Mouse (Mus musculus) layer of hippocampus, adult 6 months (tissue): ENCODE results near the gene Tmem87a. TPM values are rescaled to one million over a fixed set of nuclear protein-coding genes. Genes with fewer than 3 reads are reported as not detected.

ENCODE experiments used
- long read RNA-seq, 2 experiments: library from polyadenylated mRNA; unstranded; transcript quantifications; one replicate each; pipeline ENCODE4 v2.0.0; 2019 to 2020
- polyA plus RNA-seq: library from polyadenylated mRNA; unstranded; fragments of <200 nt; fragmentation: Nextera tagmentation; gene quantifications from 2 replicates; pipeline ENCODE4 v1.2.3, GENCODE M21; 2021

Gene Tmem87a
- 2.5 and 4.1 TPM in 2 replicates for polyA plus RNA-seq
- long read RNA-seq, experiment 1, partial matches to known transcripts, result 1 of 3 reads
- long read RNA-seq, experiment 1, other reads (novel, unspliced or antisense), result 0 of 3 reads
- long read RNA-seq, experiment 2, transcript Tmem87a-201 (20 exons, 2,874 nt), result major isoform, 7 of 10 reads
- long read RNA-seq, experiment 2, partial matches to known transcripts, result 2 of 10 reads
- long read RNA-seq, experiment 2, other reads (novel, unspliced or antisense), result 1 of 10 reads

DNA sequence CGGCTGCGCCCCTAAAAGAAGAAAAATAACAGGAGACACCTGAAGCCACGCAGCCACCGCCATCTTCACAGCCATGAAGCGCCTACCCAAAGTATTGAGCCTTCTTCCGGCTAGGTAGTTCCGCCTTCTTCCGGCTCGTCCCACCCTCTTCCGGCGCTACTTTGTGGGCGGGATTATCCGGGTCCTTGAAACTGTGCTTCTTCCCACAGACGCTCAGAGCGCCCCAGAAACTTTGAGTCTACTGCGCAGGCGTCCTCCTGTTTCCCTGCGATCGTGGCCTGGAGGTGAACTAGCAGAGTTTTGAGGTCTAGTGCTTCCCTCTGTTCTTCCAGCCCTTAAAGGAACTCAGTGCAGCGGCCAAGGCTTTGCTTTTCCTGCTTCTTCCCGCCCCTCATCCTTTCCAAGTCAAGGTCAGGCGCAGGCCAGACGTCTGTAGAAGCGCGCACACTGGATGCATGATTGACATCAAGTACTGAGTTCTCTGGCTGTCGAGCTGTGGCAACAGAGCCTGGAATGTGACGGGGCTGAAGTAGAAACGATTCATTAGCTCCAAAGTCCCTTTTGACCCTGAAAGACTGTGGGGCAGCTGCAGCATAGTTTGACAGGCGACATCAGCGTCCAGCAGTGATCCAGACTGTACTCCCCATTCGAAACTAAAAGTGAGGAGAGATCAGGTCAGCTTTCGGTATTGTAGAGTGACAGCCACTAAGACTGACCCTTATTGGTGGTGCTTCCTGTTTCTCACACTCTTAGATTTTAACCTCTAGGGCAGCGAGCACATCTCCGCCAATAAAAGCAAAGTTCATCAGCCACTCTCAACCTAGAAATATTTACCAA is at the start of gene Tmem87a:
Tmem87a (minus strand) TSS at position 128 of the 837 bp plus-strand sequence.

DNA sequence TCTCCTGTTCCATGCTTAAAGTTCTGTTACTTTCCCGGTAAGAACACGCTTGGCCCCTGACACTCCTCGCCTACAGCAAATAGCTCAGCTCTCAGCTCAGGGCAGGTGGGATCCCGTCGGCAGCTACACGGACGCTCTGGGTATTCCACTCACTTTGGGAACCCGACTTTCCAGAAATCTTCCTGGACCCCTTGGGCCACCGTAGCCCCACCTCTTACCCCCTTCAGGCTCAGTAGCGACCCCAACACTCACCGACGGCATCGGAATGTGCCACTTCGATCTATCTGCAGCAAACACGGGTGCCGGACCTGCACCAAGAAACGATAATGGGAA is 294 bp downstream of the Tmem87a start, which contains the start of gene Ganc:
Ganc (plus strand) TSS at position 244 of the 333 bp plus-strand sequence.

DNA sequence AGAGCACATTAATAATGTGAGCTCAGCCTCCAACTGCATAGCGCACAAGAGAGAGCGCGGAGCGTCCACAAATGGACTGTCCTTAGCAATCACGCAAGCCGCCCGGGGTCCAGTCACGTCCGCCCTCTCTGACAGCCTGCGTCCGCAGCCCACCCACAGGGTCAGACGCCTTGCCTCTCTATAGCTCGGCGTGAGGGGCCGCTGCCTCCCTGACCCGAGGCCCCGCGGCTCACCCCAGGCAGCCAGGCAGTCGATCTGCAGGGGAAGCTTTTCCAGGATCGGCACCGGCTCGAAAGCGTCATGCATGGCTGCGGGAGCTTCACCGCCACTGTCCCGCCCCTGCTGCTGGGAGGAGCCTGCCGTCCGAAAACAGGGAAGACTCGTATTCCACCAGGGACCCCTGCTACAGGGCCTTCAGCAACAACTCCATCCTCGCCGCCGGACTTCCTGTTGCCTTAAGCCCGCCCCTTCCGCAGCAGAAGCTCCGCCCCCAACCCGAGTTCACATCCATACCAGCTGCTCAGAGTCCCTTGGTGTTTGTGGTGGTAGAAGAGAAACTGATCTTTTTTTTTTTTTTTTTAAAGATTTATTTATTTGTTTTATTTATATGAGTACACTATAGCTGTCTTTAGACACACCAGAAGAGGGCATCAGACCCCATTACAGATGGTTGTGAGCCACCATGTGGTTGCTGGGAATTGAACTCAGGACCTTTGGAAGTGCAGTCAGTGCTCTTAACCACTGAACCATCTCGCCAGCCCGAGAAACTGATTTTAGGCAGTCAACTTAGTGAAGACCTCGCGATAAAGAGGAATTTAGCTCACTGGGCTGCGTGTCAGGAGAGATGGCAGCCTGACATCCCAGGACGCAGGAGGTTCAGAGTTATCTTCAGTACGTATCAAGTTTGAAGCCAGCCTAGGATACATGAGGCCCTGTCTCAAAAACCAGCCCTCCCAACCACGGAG is 50.9 kb downstream of the Tmem87a start, which contains the start of gene Vps39:
Vps39 (minus strand) TSS at position 456 of the 965 bp plus-strand sequence.

DNA sequence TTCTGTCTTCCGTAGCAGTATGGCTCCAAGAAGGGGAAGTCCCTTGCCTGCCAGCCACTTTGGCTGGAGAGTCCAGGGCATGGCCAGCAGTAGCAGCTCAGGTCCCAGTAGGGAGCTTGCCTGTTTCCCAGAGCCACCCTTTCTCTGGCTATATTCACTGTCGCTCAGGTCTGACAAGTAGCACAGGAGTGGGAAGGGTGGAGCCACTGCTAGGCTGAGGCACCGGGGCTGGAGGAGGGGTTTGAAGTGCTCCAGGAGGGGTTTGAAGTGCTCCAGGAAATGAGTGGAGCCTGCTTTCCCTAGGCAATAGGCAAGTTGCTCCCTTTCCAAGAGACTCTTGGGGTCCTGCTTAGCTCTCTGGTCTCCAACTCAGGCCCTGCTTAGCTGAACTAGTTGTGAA is 89.9 kb downstream of the Tmem87a start, which contains the start of gene Pla2g4f:
Pla2g4f (minus strand) TSS at position 190 of the 400 bp plus-strand sequence.

Other genes with a start within 250 kb of the Tmem87a start
- gene Ehd4, start 249.5 kb downstream of the Tmem87a start, polyA plus RNA-seq, result 7.5 and 8.0 TPM in 2 replicates
- gene Pla2g4e, start 158.8 kb downstream of the Tmem87a start, polyA plus RNA-seq, result 1.4 and 2.5 TPM in 2 replicates
- gene Pla2g4d, start 114.9 kb downstream of the Tmem87a start, polyA plus RNA-seq, result 0.04 TPM in 1 of 2 replicates, not detected in the other
- not detected in 2 replicates for gene Pla2g4f, start 89.9 kb downstream of the Tmem87a start, polyA plus RNA-seq
- gene Vps39, start 51.0 kb downstream of the Tmem87a start, polyA plus RNA-seq, result 25.0 and 26.8 TPM in 2 replicates
- gene Ganc, start 217 bp downstream of the Tmem87a start, polyA plus RNA-seq, result 4.7 and 5.8 TPM in 2 replicates
- 10.4 TPM in 2 replicates for gene Capn3, start 51.9 kb upstream of the Tmem87a start, polyA plus RNA-seq
- gene Zfp106, start 159.7 kb upstream of the Tmem87a start, polyA plus RNA-seq, result 98.4 and 110 TPM in 2 replicates
- gene Snap23, start 163.6 kb upstream of the Tmem87a start, polyA plus RNA-seq, result 7.6 and 10.2 TPM in 2 replicates
- 11.6 and 12.9 TPM in 2 replicates for gene Haus2, start 205.3 kb upstream of the Tmem87a start, polyA plus RNA-seq
- 52.5 and 58.4 TPM in 2 replicates for gene Lrrc57, start 205.4 kb upstream of the Tmem87a start, polyA plus RNA-seq
- gene Stard9, start 225.0 kb upstream of the Tmem87a start, polyA plus RNA-seq, result 0.46 and 0.80 TPM in 2 replicates